Comparison of ENCODE assay signal across 8 mouse cellular contexts in the genomic region with DNA sequence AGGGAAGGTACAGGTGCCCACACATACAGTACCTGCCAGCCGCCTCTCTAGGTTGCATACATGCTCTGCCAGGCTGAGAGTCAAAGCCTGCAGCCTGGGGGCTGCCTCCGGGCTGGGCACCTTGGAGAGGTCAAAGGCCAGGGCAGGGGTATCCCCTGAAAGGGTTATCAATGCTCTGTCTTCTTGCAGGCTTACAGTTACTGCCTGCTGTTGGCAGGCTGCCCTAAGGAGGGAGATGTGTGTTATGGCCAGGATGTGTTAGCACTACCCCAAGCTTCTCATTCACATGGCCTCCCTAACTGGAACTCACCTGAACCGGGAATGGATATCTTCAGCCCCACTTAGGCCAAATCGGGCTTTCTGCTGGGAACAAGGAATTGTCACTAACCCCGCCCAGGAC. TPM values are rescaled to one million over a fixed set of nuclear protein-coding genes. Genes with fewer than 3 reads are reported as not detected.
DNase-seq lines count a peak whose midpoint lies in the region; ATAC-seq and TF ChIP-seq lines count a peak whose summit lies in the region.

No protein-coding gene starts in this region.

- peak overlapping the region; percentile 73 for H3K4me3 ChIP-seq in forebrain, embryonic 12.5 days (replicated peaks)
- H3K4me3 ChIP-seq in kidney, embryonic 16.5 days (ENCODE audit: low read length): peak overlapping the region; percentile 85
- peak overlapping the region; percentile 58 for H3K4me3 ChIP-seq in midbrain, postnatal 0 days (ENCODE audit: low read depth, low read length)

- no peaks in the 10 kb centered on the region; the same call in 1 of the 2 replicates for H3K27me3 ChIP-seq in forebrain, embryonic 12.5 days
- H3K27me3 ChIP-seq in kidney, embryonic 16.5 days (ENCODE audit: insufficient read depth, low read length): no peaks in the 10 kb centered on the region
- H3K27me3 ChIP-seq in midbrain, postnatal 0 days (ENCODE audit: insufficient read depth, low read length): no peaks in the 10 kb centered on the region

- peaks cover 14% of the 10 kb centered on the region for H3K36me3 ChIP-seq in forebrain, embryonic 12.5 days (replicated peaks)
- no peaks in the 10 kb centered on the region for H3K36me3 ChIP-seq in kidney, embryonic 16.5 days (ENCODE audit: insufficient read depth, low read length)
- peaks cover 17% of the 10 kb centered on the region for H3K36me3 ChIP-seq in midbrain, postnatal 0 days (ENCODE audit: insufficient read depth, low read length)

- WGBS in forebrain, embryonic 12.5 days: 34% methylated on average over 5 of the region's 5 CpGs
- 33% methylated on average over 5 of the region's 5 CpGs for WGBS in kidney, embryonic 16.5 days
- WGBS in midbrain, postnatal 0 days: 32% methylated on average over 5 of the region's 5 CpGs

- peak overlapping the region; percentile 79 for H3K4me2 ChIP-seq in forebrain, embryonic 12.5 days
- H3K4me2 ChIP-seq in kidney, embryonic 16.5 days (replicated peaks; ENCODE audit: low read depth, low read length): peak overlapping the region; percentile 87
- H3K4me2 ChIP-seq in midbrain, postnatal 0 days (ENCODE audit: low read depth, low read length, poor library complexity, severe bottlenecking): peak overlapping the region; percentile 95

- peak; percentile 21 for ATAC-seq in forebrain, embryonic 12.5 days (ENCODE audit: low FRiP score)
- ATAC-seq in kidney, embryonic 16.5 days (ENCODE audit: low FRiP score, low TSS enrichment): peak; percentile 4; the same call in 1 of the 2 replicates
- peak; percentile 15; the same call in 1 of the 2 replicates for ATAC-seq in midbrain, postnatal 0 days (ENCODE audit: low FRiP score)
- no peak for ATAC-seq in megakaryocyte progenitor cell, adult 5-6 weeks (replicated peaks; ENCODE audit: poor library complexity)

- H3K4me1 ChIP-seq in forebrain, embryonic 12.5 days: peaks cover 19% of the 10 kb centered on the region
- peaks cover 13% of the 10 kb centered on the region for H3K4me1 ChIP-seq in kidney, embryonic 16.5 days (ENCODE audit: insufficient read depth, low read length)
- H3K4me1 ChIP-seq in midbrain, postnatal 0 days (ENCODE audit: insufficient read depth, low read length): peaks cover 15% of the 10 kb centered on the region

- TF ChIP-seq CTCF in midbrain, postnatal 0 days (IDR thresholded peaks at IDR 0.05): no peak

- peak; percentile 26 to 30 for DNase-seq in left cerebral cortex, postnatal 25 days (ENCODE audit: low spot score in 2 of 2)
- DNase-seq in left cerebral cortex, postnatal 36 days (ENCODE audit: low spot score in 2 of 2): no peak
- DNase-seq in NIH3T3 (ENCODE audit: low read depth): peak; percentile 65
- DNase-seq in midbrain, postnatal 0 days (ENCODE audit: low spot score): no peak
- no peak for DNase-seq in spleen, adult 12 weeks (ENCODE audit: low spot score)

- peak overlapping the region; percentile 77 for H3K9ac ChIP-seq in forebrain, embryonic 12.5 days
- H3K9ac ChIP-seq in kidney, embryonic 16.5 days (replicated peaks; ENCODE audit: low read length): peak overlapping the region; percentile 85
- H3K9ac ChIP-seq in midbrain, postnatal 0 days (replicated peaks; ENCODE audit: low read length, poor library complexity, severe bottlenecking): peak overlapping the region; percentile 86

- intact Hi-C loops in left cerebral cortex, postnatal 25 days (cut with DNase I): loop anchor here (2.0 kb wide), 2 partner anchors 31 to 41 kb away; a partner anchor contains a TSS
- intact Hi-C loops in left cerebral cortex, postnatal 36 days (cut with DNase I): loop anchor here (2.0 kb wide), 2 partner anchors 29 to 41 kb away; a partner anchor contains a TSS

- H3K27ac ChIP-seq in forebrain, embryonic 12.5 days: peak overlapping the region; percentile 96
- H3K27ac ChIP-seq in kidney, embryonic 16.5 days (ENCODE audit: low read length): peak overlapping the region; percentile 90
- H3K27ac ChIP-seq in midbrain, postnatal 0 days (ENCODE audit: low read depth, low read length): peak overlapping the region; percentile 86

- H3K9me3 ChIP-seq in forebrain, embryonic 12.5 days: no peaks in the 10 kb centered on the region
- no peaks in the 10 kb centered on the region for H3K9me3 ChIP-seq in kidney, embryonic 16.5 days (ENCODE audit: low read length)
- no peaks in the 10 kb centered on the region for H3K9me3 ChIP-seq in midbrain, postnatal 0 days (ENCODE audit: low read length)

RNA-seq across cellular contexts. Expression of a gene that starts 0.8 kb away (rescaled TPM):
- total RNA-seq in left cerebral cortex, postnatal 25 days (2021): 10 to 100 TPM; 68.6 to 81.0 TPM
- total RNA-seq in left cerebral cortex, postnatal 36 days (2021): 10 to 100 TPM; 72.8 to 75.8 TPM
- 34.5 and 39.1 TPM in 2 replicates for polyA plus RNA-seq in forebrain, embryonic 12.5 days (2016; fragmentation: Nextera tagmentation; extraction: Ambion mirVana)
- polyA plus RNA-seq in kidney, embryonic 16.5 days (2015; fragmentation: Nextera tagmentation; extraction: Ambion mirVana): 33.8 and 35.9 TPM in 2 replicates
- 163 and 195 TPM in 2 replicates for total RNA-seq in midbrain, postnatal 0 days (2014; rRNA removed)
- polyA plus RNA-seq in midbrain, postnatal 0 days (2015; fragmentation: Nextera tagmentation; extraction: Ambion mirVana): 151 and 165 TPM in 2 replicates
- total RNA-seq in megakaryocyte progenitor cell, adult 5-6 weeks (2015): 32.8 and 40.9 TPM in 2 replicates
- 15.3 and 21.3 TPM in 2 replicates for total RNA-seq in megakaryocyte progenitor cell, adult 5-6 weeks (2017)

RNA-seq across cellular contexts. Expression of a gene that starts 3.5 kb away (rescaled TPM):
- under 1 TPM in 1 of 2 experiments, not detected in 1; 0.69 TPM for total RNA-seq in left cerebral cortex, postnatal 25 days (2021)
- total RNA-seq in left cerebral cortex, postnatal 36 days (2021): under 1 TPM in 1 of 2 experiments, not detected in 1; 0.69 TPM
- polyA plus RNA-seq in forebrain, embryonic 12.5 days (2016; fragmentation: Nextera tagmentation; extraction: Ambion mirVana): 1.1 and 2.0 TPM in 2 replicates
- 3.9 and 8.5 TPM in 2 replicates for polyA plus RNA-seq in kidney, embryonic 16.5 days (2015; fragmentation: Nextera tagmentation; extraction: Ambion mirVana)
- 0.61 and 0.66 TPM in 2 replicates for total RNA-seq in midbrain, postnatal 0 days (2014; rRNA removed)
- 2.0 and 2.4 TPM in 2 replicates for polyA plus RNA-seq in midbrain, postnatal 0 days (2015; fragmentation: Nextera tagmentation; extraction: Ambion mirVana)
- total RNA-seq in megakaryocyte progenitor cell, adult 5-6 weeks (2015): not detected in 2 replicates
- total RNA-seq in megakaryocyte progenitor cell, adult 5-6 weeks (2017): 0.27 TPM in 1 of 2 replicates, not detected in the other

RNA-seq across cellular contexts. Expression of a gene that starts 9.7 kb away (rescaled TPM):
- 1,000 to 10,000 TPM; 1,926 to 2,241 TPM for total RNA-seq in left cerebral cortex, postnatal 25 days (2021)
- total RNA-seq in left cerebral cortex, postnatal 36 days (2021): 1,000 to 10,000 TPM; 1,442 to 2,237 TPM
- polyA plus RNA-seq in forebrain, embryonic 12.5 days (2016; fragmentation: Nextera tagmentation; extraction: Ambion mirVana): 0.69 and 1.3 TPM in 2 replicates
- 1.8 and 4.7 TPM in 2 replicates for polyA plus RNA-seq in kidney, embryonic 16.5 days (2015; fragmentation: Nextera tagmentation; extraction: Ambion mirVana)
- total RNA-seq in midbrain, postnatal 0 days (2014; rRNA removed): 2,128 and 2,726 TPM in 2 replicates
- 2,827 and 3,075 TPM in 2 replicates for polyA plus RNA-seq in midbrain, postnatal 0 days (2015; fragmentation: Nextera tagmentation; extraction: Ambion mirVana)
- total RNA-seq in megakaryocyte progenitor cell, adult 5-6 weeks (2015): 0.42 TPM in 1 of 2 replicates, not detected in the other
- total RNA-seq in megakaryocyte progenitor cell, adult 5-6 weeks (2017): not detected in 2 replicates

RNA-seq across cellular contexts. Expression of a gene that starts 31.6 kb away (rescaled TPM):
- total RNA-seq in left cerebral cortex, postnatal 25 days (2021): 100 to 1,000 TPM; 154 to 165 TPM
- total RNA-seq in left cerebral cortex, postnatal 36 days (2021): 100 to 1,000 TPM; 169 to 174 TPM
- 10.9 and 12.5 TPM in 2 replicates for polyA plus RNA-seq in forebrain, embryonic 12.5 days (2016; fragmentation: Nextera tagmentation; extraction: Ambion mirVana)
- 12.7 and 14.3 TPM in 2 replicates for polyA plus RNA-seq in kidney, embryonic 16.5 days (2015; fragmentation: Nextera tagmentation; extraction: Ambion mirVana)
- total RNA-seq in midbrain, postnatal 0 days (2014; rRNA removed): 79.8 and 84.3 TPM in 2 replicates
- 13.5 and 14.5 TPM in 2 replicates for polyA plus RNA-seq in midbrain, postnatal 0 days (2015; fragmentation: Nextera tagmentation; extraction: Ambion mirVana)
- 66.7 and 70.5 TPM in 2 replicates for total RNA-seq in megakaryocyte progenitor cell, adult 5-6 weeks (2015)
- total RNA-seq in megakaryocyte progenitor cell, adult 5-6 weeks (2017): 26.9 and 29.5 TPM in 2 replicates

RNA-seq across cellular contexts. Expression of a gene that starts 33.6 kb away (rescaled TPM):
- total RNA-seq in left cerebral cortex, postnatal 25 days (2021): not detected
- not detected for total RNA-seq in left cerebral cortex, postnatal 36 days (2021)
- not detected in 2 replicates for polyA plus RNA-seq in forebrain, embryonic 12.5 days (2016; fragmentation: Nextera tagmentation; extraction: Ambion mirVana)
- not detected in 2 replicates for polyA plus RNA-seq in kidney, embryonic 16.5 days (2015; fragmentation: Nextera tagmentation; extraction: Ambion mirVana)
- not detected in 2 replicates for total RNA-seq in midbrain, postnatal 0 days (2014; rRNA removed)
- not detected in 2 replicates for polyA plus RNA-seq in midbrain, postnatal 0 days (2015; fragmentation: Nextera tagmentation; extraction: Ambion mirVana)
- total RNA-seq in megakaryocyte progenitor cell, adult 5-6 weeks (2015): 0.27 TPM in 1 of 2 replicates, not detected in the other
- not detected in 2 replicates for total RNA-seq in megakaryocyte progenitor cell, adult 5-6 weeks (2017)

Comparison
In these comparisons a context has a peak if more than half of its experiments do, and no peak if none do; other contexts are left out.
1. DNase-seq: peak in left cerebral cortex, postnatal 25 days (2 of 2) and NIH3T3 (single experiment); none in left cerebral cortex, postnatal 36 days (0 of 2), midbrain, postnatal 0 days (single experiment) and spleen, adult 12 weeks (single experiment).
2. RNA of a gene that starts 9.7 kb away (total RNA-seq): 1,926 to 2,241 TPM in left cerebral cortex, postnatal 25 days, 1,442 to 2,237 TPM in left cerebral cortex, postnatal 36 days and 2,128 to 2,726 TPM in midbrain, postnatal 0 days; 0.42 TPM in megakaryocyte progenitor cell, adult 5-6 weeks; every median in the first group is over 1,000 times any median in the second.
3. Peak in every context shown above with its lines, with median percentiles within 50 percentile points of each other: H3K27ac ChIP-seq, H3K4me2 ChIP-seq, H3K4me3 ChIP-seq and H3K9ac ChIP-seq.